ENCODE assay signal across 17 mouse cellular contexts in the genomic region with DNA sequence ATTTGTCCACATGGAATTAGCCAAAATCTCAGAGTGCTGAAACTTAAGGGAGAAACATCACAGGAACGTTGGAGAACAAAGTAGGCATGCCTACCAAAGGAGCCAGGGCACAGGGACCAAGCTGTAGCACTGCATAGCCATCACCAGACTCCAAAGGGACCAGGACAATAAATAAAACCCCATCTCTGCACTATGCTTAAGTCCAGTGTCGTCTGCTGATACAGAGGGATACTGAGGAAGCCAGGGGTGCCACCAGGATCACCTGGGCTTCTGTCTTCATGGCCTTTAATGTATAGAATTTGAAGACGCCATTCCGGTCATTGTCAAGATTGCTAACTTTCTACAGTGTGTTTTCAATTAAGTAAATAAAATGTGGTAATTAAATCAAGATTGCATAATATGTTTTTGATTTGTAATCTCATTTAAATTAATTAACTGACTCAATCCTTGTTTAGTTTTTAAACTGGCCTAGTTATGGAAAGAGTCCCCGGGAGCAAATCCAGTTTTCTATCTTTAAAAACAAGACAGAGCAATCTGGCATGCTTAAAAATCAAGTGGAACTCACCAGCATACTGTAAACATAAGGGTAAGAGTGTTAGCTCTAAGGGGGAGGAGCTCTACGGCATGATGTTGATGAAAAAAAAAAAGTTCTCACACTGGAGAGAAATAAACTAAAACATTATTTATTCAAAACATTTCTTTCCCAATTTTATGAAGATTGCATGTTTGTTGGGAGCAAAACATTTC.
DNase-seq lines count a peak whose midpoint lies in the region; ATAC-seq and TF ChIP-seq lines count a peak whose summit lies in the region.
"Had no signal": no experiment of that assay in that cellular context is flagged by ENCODE, and none has a peak within 500 bp of the region (broad histone marks: within the 10 kb centered on the region; RNA-seq: fewer than 3 reads in every experiment).

No protein-coding gene starts in this region.

- no peaks in the 10 kb centered on the region for H3K9me3 ChIP-seq in kidney, embryonic 16.5 days (ENCODE audit: low read length)
- no peaks in the 10 kb centered on the region for H3K9me3 ChIP-seq in lung, postnatal 0 days (ENCODE audit: low read length)
- no peaks in the 10 kb centered on the region for H3K9me3 ChIP-seq in stomach, embryonic 16.5 days (replicated peaks; ENCODE audit: control insufficient read depth, low read length)
- H3K9me3 ChIP-seq: midbrain, embryonic 10.5 days; neural tube, embryonic 15.5 days had no signal

- H3K27ac ChIP-seq in kidney, embryonic 16.5 days (ENCODE audit: low read length), result no peak overlapping the region
- peak overlapping the region; percentile 70 for H3K27ac ChIP-seq in lung, postnatal 0 days (ENCODE audit: low read length)
- peak overlapping the region; percentile 77; the same call in 1 of the 2 replicates for H3K27ac ChIP-seq in stomach, embryonic 16.5 days (ENCODE audit: low read length)
- H3K27ac ChIP-seq: midbrain, embryonic 10.5 days had no signal

- intact Hi-C loops in heart, postnatal 10 days (cut with DNase I), result no loop called here

- no peak for ATAC-seq in kidney, embryonic 16.5 days (ENCODE audit: low FRiP score, low TSS enrichment)
- peak; percentile 65 for ATAC-seq in lung, postnatal 0 days
- no peak for ATAC-seq in stomach, embryonic 16.5 days (ENCODE audit: insufficient read depth, low FRiP score)
- ATAC-seq: forebrain, embryonic 14.5 days had no signal

- no peak for TF ChIP-seq CTCF in lung, postnatal 0 days (IDR thresholded peaks at IDR 0.05)

- TF ChIP-seq EP300 in lung, postnatal 0 days (IDR thresholded peaks at IDR 0.05), result no peak

- no peak overlapping the region for H3K4me3 ChIP-seq in kidney, embryonic 16.5 days (ENCODE audit: low read length)
- H3K4me3 ChIP-seq in lung, postnatal 0 days (ENCODE audit: low read depth, low read length), result no peak overlapping the region
- no peak overlapping the region for H3K4me3 ChIP-seq in stomach, embryonic 16.5 days (replicated peaks; ENCODE audit: low read length)
- H3K4me3 ChIP-seq: midbrain, embryonic 10.5 days; neural tube, embryonic 15.5 days had no signal

- DNase-seq in heart, adult 11 months, result peak; percentile 64
- no peak for DNase-seq in heart, postnatal 10 days
- DNase-seq in kidney, adult 9 months, result peak; percentile 53
- DNase-seq in lung, postnatal 0 days (ENCODE audit: low spot score), result peak; percentile 80
- no peak for DNase-seq in lung, adult 18-20 months
- DNase-seq in spleen, postnatal 14 days (ENCODE audit: low spot score in 2 of 2), result no peak
- DNase-seq: cerebellum, adult 11-12 months; cerebellum, postnatal 36 days; gastrocnemius, postnatal 25 days; kidney, postnatal 14 days; left cerebral cortex, postnatal 4 days; thymus, postnatal 36 days had no signal

- 78% methylated on average over 6 of the region's 6 CpGs for WGBS in kidney, embryonic 16.5 days
- WGBS in lung, postnatal 0 days, result 44% methylated on average over 6 of the region's 6 CpGs
- 60% methylated on average over 6 of the region's 6 CpGs for WGBS in stomach, embryonic 16.5 days

- H3K36me3 ChIP-seq in kidney, embryonic 16.5 days (ENCODE audit: insufficient read depth, low read length), result no peaks in the 10 kb centered on the region
- no peaks in the 10 kb centered on the region for H3K36me3 ChIP-seq in lung, postnatal 0 days (ENCODE audit: insufficient read depth, low read length)
- H3K36me3 ChIP-seq in stomach, embryonic 16.5 days (ENCODE audit: control insufficient read depth, insufficient read depth, low read length), result no peaks in the 10 kb centered on the region
- H3K36me3 ChIP-seq: midbrain, embryonic 10.5 days; neural tube, embryonic 15.5 days had no signal

- H3K4me1 ChIP-seq in kidney, embryonic 16.5 days (ENCODE audit: insufficient read depth, low read length), result no peaks in the 10 kb centered on the region; the same call in 1 of the 2 replicates
- H3K4me1 ChIP-seq in lung, postnatal 0 days (ENCODE audit: insufficient read depth, low read depth, low read length), result peaks cover 8% of the 10 kb centered on the region; the same call in 1 of the 2 replicates
- peaks cover 24% of the 10 kb centered on the region for H3K4me1 ChIP-seq in stomach, embryonic 16.5 days (ENCODE audit: control insufficient read depth, insufficient read depth, low read length)

- no peak overlapping the region for H3K9ac ChIP-seq in kidney, embryonic 16.5 days (replicated peaks; ENCODE audit: low read length)
- H3K9ac ChIP-seq in lung, postnatal 0 days (replicated peaks; ENCODE audit: low read depth), result no peak overlapping the region
- no peak overlapping the region for H3K9ac ChIP-seq in stomach, embryonic 16.5 days (ENCODE audit: low read length)
- H3K9ac ChIP-seq: neural tube, embryonic 15.5 days had no signal

- H3K27me3 ChIP-seq in kidney, embryonic 16.5 days (ENCODE audit: insufficient read depth, low read length), result no peaks in the 10 kb centered on the region
- H3K27me3 ChIP-seq in lung, postnatal 0 days (replicated peaks; ENCODE audit: insufficient read depth, low read length), result no peaks in the 10 kb centered on the region
- H3K27me3 ChIP-seq in stomach, embryonic 16.5 days (ENCODE audit: control insufficient read depth, insufficient read depth, low read length), result no peaks in the 10 kb centered on the region
- H3K27me3 ChIP-seq: neural tube, embryonic 15.5 days had no signal

- no peak overlapping the region for H3K4me2 ChIP-seq in kidney, embryonic 16.5 days (replicated peaks; ENCODE audit: low read depth, low read length)
- H3K4me2 ChIP-seq in lung, postnatal 0 days (replicated peaks; ENCODE audit: low read depth, low read length), result peak overlapping the region; percentile 31; the same call in 1 of the 2 replicates
- no peak overlapping the region for H3K4me2 ChIP-seq in stomach, embryonic 16.5 days (ENCODE audit: low read depth, low read length)
- H3K4me2 ChIP-seq: neural tube, embryonic 15.5 days had no signal

Comparison
In these comparisons a context has a peak if more than half of its experiments do, and no peak if none do; other contexts are left out.
1. DNase-seq: peak in heart, adult 11 months (single experiment), kidney, adult 9 months (single experiment) and lung, postnatal 0 days (single experiment); none in heart, postnatal 10 days (0 of 2), lung, adult 18-20 months (0 of 2) and spleen, postnatal 14 days (0 of 2).